In the genomic region with DNA sequence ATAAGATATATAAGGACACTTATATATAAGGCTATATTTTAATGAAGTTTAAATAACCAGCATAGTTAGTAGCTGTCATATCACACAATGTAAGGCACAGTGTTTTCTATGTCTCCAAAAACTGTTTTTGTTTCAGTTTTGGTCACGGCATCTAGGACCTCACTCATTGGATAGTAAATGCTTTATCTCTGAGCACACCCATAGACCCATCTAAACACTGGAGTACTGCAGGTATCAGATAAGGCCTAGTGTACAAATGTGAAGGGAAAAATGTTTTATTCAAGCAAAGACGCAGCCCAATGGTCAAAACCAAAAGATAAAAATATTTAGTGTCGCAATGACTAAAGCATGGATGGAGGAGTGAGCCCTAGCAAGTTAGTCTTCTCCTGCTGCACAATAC, we compare ENCODE assay signal across 20 mouse cellular contexts. TPM values are rescaled to one million over a fixed set of nuclear protein-coding genes. Genes with fewer than 3 reads are reported as not detected.
DNase-seq lines count a peak whose midpoint lies in the region; ATAC-seq lines count a peak whose summit lies in the region.
"Had no signal": no experiment of that assay in that cellular context is flagged by ENCODE, and none has a peak within 500 bp of the region (broad histone marks: within the 10 kb centered on the region; RNA-seq: fewer than 3 reads in every experiment).

No protein-coding gene starts in this region.

- no peak overlapping the region for H3K9ac ChIP-seq in heart, embryonic 13.5 days
- no peak overlapping the region for H3K9ac ChIP-seq in liver, embryonic 11.5 days (ENCODE audit: low read depth, low read length)
- no peak overlapping the region for H3K9ac ChIP-seq in hindbrain, embryonic 13.5 days
- H3K9ac ChIP-seq: hindbrain, embryonic 15.5 days; lung, embryonic 14.5 days had no signal

- WGBS in heart, embryonic 13.5 days = 81% methylated on average over 3 of the region's 3 CpGs
- WGBS in liver, embryonic 11.5 days = 48% methylated on average over 3 of the region's 3 CpGs
- WGBS in hindbrain, embryonic 13.5 days = 92% methylated on average over 3 of the region's 3 CpGs

- no peaks in the 10 kb centered on the region for H3K9me3 ChIP-seq in heart, embryonic 13.5 days
- H3K9me3 ChIP-seq in liver, embryonic 11.5 days (ENCODE audit: control insufficient read depth, low read length) = no peaks in the 10 kb centered on the region
- no peaks in the 10 kb centered on the region for H3K9me3 ChIP-seq in hindbrain, embryonic 13.5 days
- H3K9me3 ChIP-seq: hindbrain, embryonic 15.5 days; limb, embryonic 10.5 days had no signal

- no peak overlapping the region for H3K4me3 ChIP-seq in heart, embryonic 13.5 days
- peak overlapping the region; percentile 27; the same call in 1 of the 2 replicates for H3K4me3 ChIP-seq in liver, embryonic 11.5 days (ENCODE audit: low read depth, low read length)
- no peak overlapping the region for H3K4me3 ChIP-seq in hindbrain, embryonic 13.5 days
- H3K4me3 ChIP-seq: hindbrain, embryonic 15.5 days; limb, embryonic 10.5 days; myocyte had no signal

- H3K4me1 ChIP-seq in heart, embryonic 13.5 days = no peaks in the 10 kb centered on the region
- H3K4me1 ChIP-seq in liver, embryonic 11.5 days (replicated peaks; ENCODE audit: control insufficient read depth, insufficient read depth, low read length) = 0 out of 2 replicates have a peak, but pooled peaks cover 4% of the 10 kb centered on the region
- no peaks in the 10 kb centered on the region for H3K4me1 ChIP-seq in hindbrain, embryonic 13.5 days (replicated peaks)
- H3K4me1 ChIP-seq: hindbrain, embryonic 15.5 days; limb, embryonic 10.5 days had no signal

- no peaks in the 10 kb centered on the region for H3K27me3 ChIP-seq in heart, embryonic 13.5 days (replicated peaks)
- H3K27me3 ChIP-seq in liver, embryonic 11.5 days (replicated peaks; ENCODE audit: control insufficient read depth, insufficient read depth, low read length) = no peaks in the 10 kb centered on the region
- H3K27me3 ChIP-seq in hindbrain, embryonic 13.5 days = no peaks in the 10 kb centered on the region
- H3K27me3 ChIP-seq: hindbrain, embryonic 15.5 days; Patski had no signal

- ATAC-seq in heart, embryonic 13.5 days (ENCODE audit: extremely low read depth, insufficient number of reproducible peaks, low FRiP score, low TSS enrichment) = no peak
- peak; percentile 99 for ATAC-seq in liver, embryonic 11.5 days (replicated peaks; ENCODE audit: low FRiP score)
- peak; percentile 98 for ATAC-seq in megakaryocyte progenitor cell, adult 5-6 weeks (replicated peaks; ENCODE audit: poor library complexity)
- no peak for ATAC-seq in hindbrain, embryonic 13.5 days (ENCODE audit: low FRiP score)
- ATAC-seq: Patski had no signal

- no peak for DNase-seq in heart, postnatal 25 days (ENCODE audit: low spot score)
- peak; percentile 83 for DNase-seq in c-Kit-positive CD71-positive TER-119-positive erythroid progenitor cells, embryonic 14.5 days (ENCODE audit: low spot score)
- DNase-seq in liver, embryonic 11.5 days (ENCODE audit: low spot score) = no peak
- no peak for DNase-seq in embryo, embryonic 10 days (ENCODE audit: low spot score)
- no peak for DNase-seq in ovary, postnatal 10 days (ENCODE audit: low spot score)
- DNase-seq: cerebellum, postnatal 25 days; heart, adult 18-20 months; heart, postnatal 10 days; lung, embryonic 14.5 days; lung, postnatal 4 days; midbrain, embryonic 14.5 days; retina, postnatal 1 day; thymus, adult 18-20 months had no signal

- peak overlapping the region; percentile 5; the same call in 1 of the 2 replicates for H3K4me2 ChIP-seq in heart, embryonic 13.5 days
- H3K4me2 ChIP-seq in liver, embryonic 11.5 days = peak overlapping the region; percentile 56
- no peak overlapping the region for H3K4me2 ChIP-seq in hindbrain, embryonic 13.5 days
- H3K4me2 ChIP-seq: hindbrain, embryonic 15.5 days; lung, embryonic 14.5 days had no signal

- intact Hi-C loops in heart, postnatal 25 days (cut with DNase I) = no loop called here

- no peak overlapping the region for H3K27ac ChIP-seq in heart, embryonic 13.5 days (replicated peaks)
- H3K27ac ChIP-seq in liver, embryonic 11.5 days (ENCODE audit: low read depth, low read length) = peak overlapping the region; percentile 63
- H3K27ac ChIP-seq in hindbrain, embryonic 13.5 days = no peak overlapping the region
- H3K27ac ChIP-seq: hindbrain, embryonic 15.5 days; limb, embryonic 10.5 days had no signal

- H3K36me3 ChIP-seq in heart, embryonic 13.5 days = peaks cover 32% of the 10 kb centered on the region
- H3K36me3 ChIP-seq in liver, embryonic 11.5 days (ENCODE audit: control insufficient read depth, insufficient read depth, low read length) = peaks cover 4% of the 10 kb centered on the region; the same call in 1 of the 2 replicates
- peaks cover 33% of the 10 kb centered on the region for H3K36me3 ChIP-seq in hindbrain, embryonic 13.5 days

RNA-seq across cellular contexts. Expression of gene Synj1, which starts 22.4 kb away (rescaled TPM):
- polyA plus RNA-seq in heart, embryonic 13.5 days (2015; fragmentation: Nextera tagmentation; extraction: Ambion mirVana) = 9.5 and 11.4 TPM in 2 replicates
- 10 to 100 TPM; 27.6 to 29.5 TPM for total RNA-seq in heart, postnatal 25 days (2021)
- polyA plus RNA-seq in liver, embryonic 11.5 days (2014; fragmentation: Nextera tagmentation; extraction: Ambion mirVana) = 20.5 and 22.7 TPM in 2 replicates
- 38.8 and 46.3 TPM in 2 replicates for total RNA-seq in megakaryocyte progenitor cell, adult 5-6 weeks (2015)
- total RNA-seq in megakaryocyte progenitor cell, adult 5-6 weeks (2017) = 16.2 and 19.1 TPM in 2 replicates
- polyA plus RNA-seq in hindbrain, embryonic 13.5 days (2015; fragmentation: Nextera tagmentation; extraction: Ambion mirVana) = 40.5 and 41.4 TPM in 2 replicates

RNA-seq across cellular contexts. Expression of gene Cfap298, which starts 53.8 kb away (rescaled TPM):
- 34.6 and 36.9 TPM in 2 replicates for polyA plus RNA-seq in heart, embryonic 13.5 days (2015; fragmentation: Nextera tagmentation; extraction: Ambion mirVana)
- 10 to 100 TPM; 20.8 to 23.3 TPM for total RNA-seq in heart, postnatal 25 days (2021)
- polyA plus RNA-seq in liver, embryonic 11.5 days (2014; fragmentation: Nextera tagmentation; extraction: Ambion mirVana) = 62.5 and 72.1 TPM in 2 replicates
- total RNA-seq in megakaryocyte progenitor cell, adult 5-6 weeks (2015) = 40.2 and 45.4 TPM in 2 replicates
- total RNA-seq in megakaryocyte progenitor cell, adult 5-6 weeks (2017) = 70.1 and 77.7 TPM in 2 replicates
- 47.4 and 57.4 TPM in 2 replicates for polyA plus RNA-seq in hindbrain, embryonic 13.5 days (2015; fragmentation: Nextera tagmentation; extraction: Ambion mirVana)

RNA-seq across cellular contexts. Expression of gene Paxbp1, which starts 55.7 kb away (rescaled TPM):
- 30.4 and 34.5 TPM in 2 replicates for polyA plus RNA-seq in heart, embryonic 13.5 days (2015; fragmentation: Nextera tagmentation; extraction: Ambion mirVana)
- total RNA-seq in heart, postnatal 25 days (2021) = 10 to 100 TPM; 15.7 to 16.0 TPM
- 54.1 and 61.1 TPM in 2 replicates for polyA plus RNA-seq in liver, embryonic 11.5 days (2014; fragmentation: Nextera tagmentation; extraction: Ambion mirVana)
- total RNA-seq in megakaryocyte progenitor cell, adult 5-6 weeks (2015) = 69.4 and 95.7 TPM in 2 replicates
- total RNA-seq in megakaryocyte progenitor cell, adult 5-6 weeks (2017) = 77.0 and 96.2 TPM in 2 replicates
- 77.1 and 79.7 TPM in 2 replicates for polyA plus RNA-seq in hindbrain, embryonic 13.5 days (2015; fragmentation: Nextera tagmentation; extraction: Ambion mirVana)

Comparison
In these comparisons a context has a peak if more than half of its experiments do, and no peak if none do; other contexts are left out.
1. ATAC-seq: peak in liver, embryonic 11.5 days (single experiment) and megakaryocyte progenitor cell, adult 5-6 weeks (single experiment); none in heart, embryonic 13.5 days (single experiment) and hindbrain, embryonic 13.5 days (single experiment).